Mouse (Mus musculus) forebrain, postnatal 0 days (tissue): ENCODE measurements around the gene Proser2. TPM values are rescaled to one million over a fixed set of nuclear protein-coding genes. Genes with fewer than 3 reads are reported as not detected.

ENCODE experiments used
- ATAC-seq: fragments of 200-750 bp; cut with Nextera tagmentation; 2 replicates; pipeline ENCODE4 v1.8.0; 2017; ENCODE audit warnings: mild to moderate bottlenecking, moderate library complexity
- DNase-seq: peaks from one replicate; pipeline ENCODE4 v3.0.0-alpha.2; 2015
- H3K27ac ChIP-seq: fragments of 300-500 bp; sonication (generic); 2 replicates; pipeline ENCODE4 v1.5.1; 2014; ENCODE audit warnings: low read depth, mild to moderate bottlenecking, antibody characterized with exemption, low read length, moderate library complexity, mixed read lengths
- H3K27me3 ChIP-seq: fragments of 300-500 bp; sonication (generic); 2 replicates; pipeline ENCODE4 v1.6.1; 2014; ENCODE audit warnings: mild to moderate bottlenecking, low read length, mixed read lengths; ENCODE audit not compliant: insufficient read depth
- H3K36me3 ChIP-seq: fragments of 300-500 bp; sonication (generic); 2 replicates; pipeline ENCODE4 v1.6.1; 2014; ENCODE audit warnings: mild to moderate bottlenecking, moderate library complexity; ENCODE audit not compliant: insufficient read depth
- H3K4me1 ChIP-seq: fragments of 300-500 bp; sonication (generic); 2 replicates; pipeline ENCODE4 v1.6.1; 2014; ENCODE audit warnings: antibody characterized with exemption; ENCODE audit not compliant: insufficient read depth
- H3K4me2 ChIP-seq: fragments of 300-500 bp; sonication (generic); 2 replicates; pipeline ENCODE4 v1.6.1; 2014; ENCODE audit warnings: low read depth, mild to moderate bottlenecking, moderate library complexity
- H3K4me3 ChIP-seq: fragments of 300-500 bp; sonication (generic); 2 replicates; pipeline ENCODE4 v1.5.1; 2014; ENCODE audit warnings: low read depth, low read length, mixed read lengths
- H3K9ac ChIP-seq: fragments of 300-500 bp; sonication (generic); 2 replicates; pipeline ENCODE4 v1.6.1; 2014; ENCODE audit warnings: mild to moderate bottlenecking
- H3K9me3 ChIP-seq: fragments of 300-500 bp; sonication (generic); 2 replicates; pipeline ENCODE4 v1.6.1; 2016; ENCODE audit warnings: low read length
- CTCF ChIP-seq: sonication (generic); IDR thresholded peaks from 2 replicates; pipeline ENCODE4 v1.5.1; 2016; ENCODE audit warnings: antibody characterized with exemption, control low read depth, low read depth
- WGBS: fragments of 180-500 bp; shearing (Covaris S2); extraction: QIAGEN DNeasy Blood & Tissue Kit; methylation state at CpG from one replicate; pipeline ENCODE4 v1.1.7; 2014; 5-methylcytosine and 5-hydroxymethylcytosine counted together
- polyA plus RNA-seq: library from polyadenylated mRNA; unstranded; fragments of >200 nt; fragmentation: Nextera tagmentation; extraction: Ambion mirVana; gene quantifications from 2 replicates; pipeline ENCODE4 v1.2.1, GENCODE M21; 2015
- total RNA-seq: library from RNA; depleted of rRNA; stranded (reverse); fragments of >200 nt; gene quantifications from 2 replicates; pipeline ENCODE4 v1.2.3, GENCODE M21; 2014

The Proser2 gene
- total and polyA plus RNA-seq, 2 experiments from 2014 or later = 3.2 to 5.1 TPM

- no peaks in the 10 kb centered on the region for H3K36me3 ChIP-seq
- H3K4me2 ChIP-seq = no peak overlapping the region
- H3K9me3 ChIP-seq = no peaks in the 10 kb centered on the region
- no peaks in the 10 kb centered on the region for H3K27me3 ChIP-seq
- WGBS = 91% methylated on average over 5 of the region's 5 CpGs
- DNase-seq (no peak), ATAC-seq (no peak)
- no peak for TF ChIP-seq CTCF
- no peaks in the 10 kb centered on the region for H3K4me1 ChIP-seq
- H3K4me3 ChIP-seq = no peak overlapping the region
- H3K9ac ChIP-seq = no peak overlapping the region
- no peak overlapping the region for H3K27ac ChIP-seq
Observed at GRCm38 (mm10) chr2:6087151-6087550, 42.9 kb downstream of the Proser2 start.

GRCm38 (mm10) chr2:6085622-6086530 lies 44.1 kb downstream of the Proser2 start:
- Histone ChIP-seq H3K36me3 (no peaks in the 10 kb centered on the region), H3K4me2 (no peak overlapping the region), H3K4me3 (no peak overlapping the region), H3K27me3 (no peaks in the 10 kb centered on the region), H3K27ac (no peak overlapping the region), H3K9ac (no peak overlapping the region), H3K9me3 (no peaks in the 10 kb centered on the region), H3K4me1 (no peaks in the 10 kb centered on the region)
- ATAC-seq (no peak), DNase-seq (no peak)
- WGBS = 82% methylated on average over 19 of the region's 19 CpGs
- no peak for TF ChIP-seq CTCF

GRCm38 (mm10) chr2:6083696-6084095 lies 46.3 kb downstream of the Proser2 start:
- WGBS = 100% methylated on average over 1 of the region's 1 CpGs
- no peak for DNase-seq
- no peak overlapping the region for H3K4me2 ChIP-seq

GRCm38 (mm10) chr2:6082615-6083014 lies 47.4 kb downstream of the Proser2 start:
- no peaks in the 10 kb centered on the region for H3K4me1 ChIP-seq
- DNase-seq = no peak
- no peak for TF ChIP-seq CTCF
- ATAC-seq = no peak
- no peak overlapping the region for H3K27ac ChIP-seq
- H3K4me3 ChIP-seq = no peak overlapping the region
- no peak overlapping the region for H3K4me2 ChIP-seq
- no peaks in the 10 kb centered on the region for H3K27me3 ChIP-seq
- WGBS = 89% methylated on average over 6 of the region's 6 CpGs
- H3K9ac ChIP-seq = no peak overlapping the region
- H3K36me3 ChIP-seq = no peaks in the 10 kb centered on the region
- H3K9me3 ChIP-seq = no peaks in the 10 kb centered on the region

More at GRCm38 (mm10) chr2:6083696-6084095, 46.3 kb downstream of the Proser2 start:
- Histone ChIP-seq H3K27ac (no peak overlapping the region), H3K27me3 (no peaks in the 10 kb centered on the region), H3K9me3 (no peaks in the 10 kb centered on the region), H3K36me3 (no peaks in the 10 kb centered on the region), H3K9ac (no peak overlapping the region), H3K4me3 (no peak overlapping the region), H3K4me1 (no peaks in the 10 kb centered on the region)
- ATAC-seq = no peak
- TF ChIP-seq CTCF = no peak

GRCm38 (mm10) chr2:6081108-6081507 lies 48.9 kb downstream of the Proser2 start:
- H3K27ac ChIP-seq = no peak overlapping the region
- no peak for TF ChIP-seq CTCF
- no peak for ATAC-seq
- H3K27me3 ChIP-seq = no peaks in the 10 kb centered on the region
- H3K4me2 ChIP-seq = no peak overlapping the region
- H3K9me3 ChIP-seq = no peaks in the 10 kb centered on the region
- no peak overlapping the region for H3K4me3 ChIP-seq
- DNase-seq = no peak
- no peak overlapping the region for H3K9ac ChIP-seq
- H3K36me3 ChIP-seq = no peaks in the 10 kb centered on the region
- H3K4me1 ChIP-seq = no peaks in the 10 kb centered on the region
- 69% methylated on average over 8 of the region's 8 CpGs for WGBS

GRCm38 (mm10) chr2:6080037-6080436 lies 50.0 kb downstream of the Proser2 start:
- no peaks in the 10 kb centered on the region for H3K4me1 ChIP-seq
- no peak for TF ChIP-seq CTCF

GRCm38 (mm10) chr2:6075530-6075896 lies 54.5 kb downstream of the Proser2 start:
- 35% methylated on average over 1 of the region's 1 CpGs for WGBS
- H3K9me3 ChIP-seq = no peaks in the 10 kb centered on the region
- H3K4me3 ChIP-seq = no peak overlapping the region
- no peak for ATAC-seq
- H3K9ac ChIP-seq = no peak overlapping the region
- no peaks in the 10 kb centered on the region for H3K4me1 ChIP-seq
- no peaks in the 10 kb centered on the region for H3K27me3 ChIP-seq
- H3K36me3 ChIP-seq = no peaks in the 10 kb centered on the region
- no peak overlapping the region for H3K4me2 ChIP-seq
- TF ChIP-seq CTCF = no peak
- no peak for DNase-seq
- no peak overlapping the region for H3K27ac ChIP-seq

More at GRCm38 (mm10) chr2:6080037-6080436, 50.0 kb downstream of the Proser2 start:
- Histone ChIP-seq H3K27ac (no peak overlapping the region), H3K27me3 (no peaks in the 10 kb centered on the region), H3K4me3 (no peak overlapping the region), H3K9me3 (no peaks in the 10 kb centered on the region), H3K4me2 (no peak overlapping the region), H3K36me3 (no peaks in the 10 kb centered on the region), H3K9ac (no peak overlapping the region)
- DNase-seq (no peak), ATAC-seq (no peak)
- 91% methylated on average over 1 of the region's 1 CpGs for WGBS
